Mouse (Mus musculus) midbrain, embryonic 10.5 days (tissue): ENCODE results near the gene Gm21731. TPM values are rescaled to one million over a fixed set of nuclear protein-coding genes. Genes with fewer than 3 reads are reported as not detected.

Experiments used
- DNase-seq: peaks from one replicate; pipeline ENCODE4 v3.0.0-alpha.2; 2017; ENCODE audit warnings: low spot score
- H3K27ac ChIP-seq: fragments of 300-500 bp; sonication (generic); replicated peaks from 2 replicates; pipeline ENCODE4 v1.5.1; 2016; ENCODE audit warnings: mild to moderate bottlenecking
- H3K27me3 ChIP-seq: fragments of 300-500 bp; sonication (generic); 2 replicates; pipeline ENCODE4 v1.6.1; 2016; ENCODE audit warnings: low read depth, mild to moderate bottlenecking; ENCODE audit not compliant: poor library complexity, severe bottlenecking
- H3K36me3 ChIP-seq: fragments of 300-500 bp; sonication (generic); 2 replicates; pipeline ENCODE4 v1.6.1; 2016; ENCODE audit warnings: mild to moderate bottlenecking, moderate library complexity
- H3K4me1 ChIP-seq: fragments of 300-500 bp; sonication (generic); 2 replicates; pipeline ENCODE4 v1.6.1; 2016
- H3K4me3 ChIP-seq: fragments of 300-500 bp; sonication (generic); 2 replicates; pipeline ENCODE4 v1.5.1; 2016; ENCODE audit warnings: mild to moderate bottlenecking, moderate library complexity
- H3K9me3 ChIP-seq: fragments of 300-500 bp; sonication (generic); replicated peaks from 2 replicates; pipeline ENCODE4 v1.6.1; 2016; ENCODE audit warnings: mild to moderate bottlenecking
- WGBS: fragments of 180-500 bp; shearing (Covaris S2); methylation state at CpG from one replicate; pipeline ENCODE4 v1.1.7; 2016; 5-methylcytosine and 5-hydroxymethylcytosine counted together
- polyA plus RNA-seq: library from polyadenylated mRNA; unstranded; fragments of >200 nt; fragmentation: Nextera tagmentation; extraction: Ambion mirVana; gene quantifications from 2 replicates; pipeline ENCODE4 v1.2.1, GENCODE M21; 2016

Gm21731 gene
- polyA plus RNA-seq, 1 experiment from 2014 or later = not detected

DNA sequence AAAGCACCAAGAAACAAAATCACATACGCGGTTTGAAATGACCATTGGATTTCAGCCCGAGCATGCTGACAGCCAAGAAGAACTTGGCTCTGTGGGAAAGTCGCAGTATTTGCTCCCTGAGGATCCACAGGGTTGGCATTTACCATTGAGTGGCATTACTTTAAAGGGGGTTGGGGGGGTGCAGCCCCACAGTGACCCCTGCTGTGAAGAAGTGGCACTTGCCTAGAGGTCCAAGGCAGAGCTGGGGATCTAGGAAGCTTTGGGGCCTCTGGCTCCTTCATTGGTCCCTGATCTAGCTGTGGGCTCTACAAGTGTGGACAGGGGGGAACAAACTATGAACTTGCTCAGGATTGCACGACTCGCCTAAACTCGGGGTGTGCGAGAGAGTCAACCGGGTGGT lies 39.9 kb downstream of the Gm21731 start:
- Histone ChIP-seq H3K36me3 (no peaks in the 10 kb centered on the region), H3K4me3 (no peak overlapping the region), H3K27me3 (no peaks in the 10 kb centered on the region), H3K27ac (no peak overlapping the region), H3K4me1 (no peaks in the 10 kb centered on the region), H3K9me3 (no peaks in the 10 kb centered on the region)
- no peak for DNase-seq
- WGBS = 94% methylated on average over 9 of the region's 9 CpGs

Other genes with a start within 250 kb of the Gm21731 start
- not detected in 2 replicates for gene Gm36079, start 212.1 kb upstream of the Gm21731 start, polyA plus RNA-seq
- gene Gm21188, start 186.9 kb upstream of the Gm21731 start, polyA plus RNA-seq = not detected in 2 replicates
- gene Gm20767, start 98.9 kb upstream of the Gm21731 start, polyA plus RNA-seq = not detected in 2 replicates
- not detected in 2 replicates for gene Gm21818, start 66.7 kb upstream of the Gm21731 start, polyA plus RNA-seq
- gene Gm21762, start 23.2 kb upstream of the Gm21731 start, polyA plus RNA-seq = not detected in 2 replicates
- gene AF067061, start 24.0 kb downstream of the Gm21731 start, polyA plus RNA-seq = not detected in 2 replicates
- gene BC147527, start 61.3 kb downstream of the Gm21731 start, polyA plus RNA-seq = 0.11 TPM in 1 of 2 replicates, not detected in the other
- not detected in 2 replicates for gene Tcstv3, start 77.8 kb downstream of the Gm21731 start, polyA plus RNA-seq